Mouse (Mus musculus): ENCODE measurements at regions not wholly inside any gene's neighbourhood (a gene's known extent, or its start where the extent isn't known, plus 50 kb on each side); places are given as distances from the start of the nearest gene placed in this dataset.
A peak's percentile ranks its signal among the peaks of the same experiment; 100 is the strongest.

DNA sequence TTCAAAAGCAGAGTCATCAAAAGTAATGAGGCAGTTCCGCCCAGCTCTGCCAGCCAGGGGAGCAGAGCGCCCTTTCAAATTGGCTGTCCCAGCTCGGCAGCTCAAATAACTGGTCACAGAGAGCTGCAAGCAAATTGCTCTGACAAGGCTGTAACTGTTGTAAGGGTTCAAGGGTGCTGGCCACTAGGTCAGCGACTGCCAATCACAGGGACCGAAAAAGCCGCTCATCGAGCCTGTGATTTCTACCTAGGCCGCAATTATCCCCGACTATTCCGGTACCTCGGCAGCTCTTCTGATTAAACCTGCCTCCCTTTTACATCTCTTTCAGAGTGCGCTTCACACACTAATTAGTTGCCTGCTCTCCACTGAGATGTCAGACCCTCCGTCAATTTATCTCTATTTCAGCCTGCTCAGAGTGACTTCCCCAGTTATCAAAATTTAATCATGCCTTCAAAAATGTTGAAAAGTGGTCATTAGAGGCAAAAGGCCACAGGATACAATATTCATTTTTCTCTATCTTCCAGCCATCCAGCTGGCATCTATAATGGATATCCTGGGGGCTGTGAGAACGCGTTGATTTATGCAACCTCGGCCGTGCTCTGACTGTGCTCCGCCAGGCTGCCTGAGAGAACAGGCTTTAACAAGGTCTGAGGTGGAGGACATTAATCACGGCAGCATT lies 606.7 kb downstream of the Psat1 start:
- H3K27ac ChIP-seq (ENCODE audit: low read depth, low read length) = no peak overlapping the region
- H3K9ac ChIP-seq = no peak overlapping the region

DNA sequence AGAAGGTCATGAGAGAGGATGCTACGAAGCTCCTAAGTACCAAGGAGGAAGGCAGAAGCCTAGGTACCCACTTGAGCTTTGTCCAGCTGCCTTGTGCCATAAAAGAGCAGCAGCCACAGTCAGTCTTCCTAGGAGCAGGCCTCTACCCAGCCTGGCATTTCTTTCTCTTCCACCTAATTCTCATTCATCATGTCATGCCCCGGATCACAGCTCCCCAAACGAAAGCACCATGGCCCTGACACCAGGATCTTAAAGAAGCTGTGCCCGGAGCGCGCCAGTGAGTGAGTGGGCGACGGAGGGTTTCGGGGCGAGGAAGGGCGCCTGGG lies 607.2 kb downstream of the Psat1 start:
- Histone ChIP-seq H3K27me3 (ENCODE audit: insufficient read depth, low read length) (no peaks in the 10 kb centered on the region; the same call in 1 of the 2 replicates), H3K4me2 (ENCODE audit: low read depth) (peak overlapping the region; percentile 37), H3K4me3 (ENCODE audit: low read depth, low read length) (no peak overlapping the region), H3K9ac (no peak overlapping the region), H3K4me1 (ENCODE audit: insufficient read depth) (0 out of 2 replicates have a peak, but pooled peaks cover 10% of the 10 kb centered on the region), H3K27ac (ENCODE audit: low read depth, low read length) (no peak overlapping the region), H3K36me3 (ENCODE audit: insufficient read depth) (no peaks in the 10 kb centered on the region), H3K9me3 (ENCODE audit: low read length) (no peaks in the 10 kb centered on the region)
- ATAC-seq (no peak; the same call in 1 of the 2 replicates), DNase-seq (peak; percentile 26)
- TF ChIP-seq CTCF (IDR thresholded peaks at IDR 0.05; ENCODE audit: low read depth) = no peak
- WGBS = 25% methylated on average over 11 of the region's 11 CpGs

More for the DNA sequence above, 606.7 kb downstream of the Psat1 start:
- DNase-seq (peak; percentile 45), ATAC-seq (peak; percentile 78)
- 18% methylated on average over 19 of the region's 19 CpGs for WGBS
- Histone ChIP-seq H3K36me3 (ENCODE audit: insufficient read depth) (no peaks in the 10 kb centered on the region), H3K4me1 (ENCODE audit: insufficient read depth) (0 out of 2 replicates have a peak, but pooled peaks cover 10% of the 10 kb centered on the region), H3K27me3 (ENCODE audit: insufficient read depth, low read length) (no peaks in the 10 kb centered on the region; the same call in 1 of the 2 replicates), H3K4me2 (ENCODE audit: low read depth) (peak overlapping the region; percentile 37), H3K4me3 (ENCODE audit: low read depth, low read length) (no peak overlapping the region), H3K9me3 (ENCODE audit: low read length) (no peaks in the 10 kb centered on the region)
- TF ChIP-seq CTCF (IDR thresholded peaks at IDR 0.05; ENCODE audit: low read depth) = no peak

DNA sequence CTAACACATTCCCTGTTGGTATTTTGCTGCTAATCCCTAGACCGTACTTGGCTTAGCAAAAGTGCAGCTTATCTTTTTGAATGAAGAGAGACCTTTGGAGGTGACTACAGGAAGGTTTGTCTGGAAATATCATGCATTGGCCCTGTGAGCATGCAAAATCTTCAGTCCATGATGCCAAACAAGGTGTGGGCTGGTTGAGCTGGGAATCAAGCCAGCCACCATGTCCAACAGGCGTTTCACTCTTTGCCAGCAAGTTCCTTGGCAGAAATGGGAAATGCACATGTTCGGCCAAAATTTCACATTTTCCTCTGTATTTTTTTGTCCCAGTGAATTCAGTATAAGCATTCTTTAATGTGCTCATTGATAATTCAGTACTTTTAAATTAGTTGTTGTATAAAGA lies 617.0 kb downstream of the Psat1 start:
- DNase-seq = peak; percentile 10
- 63% methylated on average over 3 of the region's 3 CpGs for WGBS
- Histone ChIP-seq H3K27me3 (ENCODE audit: insufficient read depth, low read length) (0 out of 2 replicates have a peak, but pooled peaks cover 4% of the 10 kb centered on the region), H3K36me3 (ENCODE audit: insufficient read depth) (no peaks in the 10 kb centered on the region), H3K4me3 (ENCODE audit: low read depth, low read length) (no peak overlapping the region), H3K9ac (no peak overlapping the region), H3K27ac (ENCODE audit: low read depth, low read length) (no peak overlapping the region), H3K4me2 (ENCODE audit: low read depth) (no peak overlapping the region), H3K4me1 (ENCODE audit: insufficient read depth) (no peaks in the 10 kb centered on the region), H3K9me3 (ENCODE audit: low read length) (no peaks in the 10 kb centered on the region)
- TF ChIP-seq CTCF (IDR thresholded peaks at IDR 0.05; ENCODE audit: low read depth) = no peak
- ATAC-seq = no peak

DNA sequence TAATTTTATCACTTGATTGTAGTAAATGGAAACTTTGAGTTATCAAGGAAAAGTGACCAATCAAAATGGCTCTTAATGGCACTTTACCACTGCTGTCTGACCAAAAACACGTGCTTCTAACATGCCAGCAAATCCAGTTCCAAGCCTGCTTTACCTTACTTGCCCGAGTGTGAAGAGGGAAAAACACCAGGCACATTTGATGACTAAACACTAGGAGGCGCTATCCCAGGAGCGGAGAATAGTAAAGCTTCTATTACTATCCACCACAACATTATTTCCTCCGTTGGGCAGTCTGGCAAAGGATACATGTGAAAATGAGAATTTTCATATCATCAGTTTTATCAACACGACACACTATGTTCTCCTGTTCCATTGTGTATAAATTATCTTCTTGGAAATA lies 647.7 kb downstream of the Psat1 start:
- Histone ChIP-seq H3K27ac (ENCODE audit: low read depth, low read length) (no peak overlapping the region), H3K9me3 (ENCODE audit: low read length) (no peaks in the 10 kb centered on the region), H3K9ac (no peak overlapping the region), H3K27me3 (ENCODE audit: insufficient read depth, low read length) (no peaks in the 10 kb centered on the region), H3K36me3 (ENCODE audit: insufficient read depth) (no peaks in the 10 kb centered on the region), H3K4me2 (ENCODE audit: low read depth) (no peak overlapping the region), H3K4me1 (ENCODE audit: insufficient read depth) (no peaks in the 10 kb centered on the region), H3K4me3 (ENCODE audit: low read depth, low read length) (no peak overlapping the region)
- ATAC-seq (no peak), DNase-seq (no peak)
- peak; percentile 48 for TF ChIP-seq CTCF (IDR thresholded peaks at IDR 0.05; ENCODE audit: low read depth)
- WGBS = 43% methylated on average over 6 of the region's 6 CpGs

DNA sequence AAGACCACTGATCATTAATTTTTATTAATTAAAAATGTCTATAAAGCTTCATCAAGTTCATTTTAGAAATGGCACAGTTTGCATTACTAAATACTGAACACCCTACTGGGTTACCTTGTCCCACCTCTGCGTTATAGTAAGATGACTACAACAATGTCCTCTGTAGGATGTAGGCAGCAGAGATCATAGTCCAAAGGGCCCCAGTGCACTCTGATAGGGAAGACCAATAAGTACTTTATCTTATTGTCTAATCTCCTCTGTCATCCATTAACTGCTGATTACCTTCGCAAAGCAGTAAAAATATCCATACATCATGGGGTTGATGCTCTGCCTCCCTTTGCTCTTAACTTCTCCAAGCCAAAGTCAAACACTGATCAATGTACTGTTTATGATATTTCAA lies 662.1 kb downstream of the Psat1 start:
- Histone ChIP-seq H3K27ac (ENCODE audit: low read depth, low read length) (no peak overlapping the region), H3K36me3 (ENCODE audit: insufficient read depth) (no peaks in the 10 kb centered on the region), H3K27me3 (ENCODE audit: insufficient read depth, low read length) (no peaks in the 10 kb centered on the region), H3K9ac (no peak overlapping the region), H3K9me3 (ENCODE audit: low read length) (no peaks in the 10 kb centered on the region), H3K4me2 (ENCODE audit: low read depth) (no peak overlapping the region), H3K4me1 (ENCODE audit: insufficient read depth) (no peaks in the 10 kb centered on the region), H3K4me3 (ENCODE audit: low read depth, low read length) (no peak overlapping the region)
- no peak for TF ChIP-seq CTCF (IDR thresholded peaks at IDR 0.05; ENCODE audit: low read depth)
- DNase-seq (no peak), ATAC-seq (no peak)
- WGBS = 96% methylated on average over 2 of the region's 2 CpGs

DNA sequence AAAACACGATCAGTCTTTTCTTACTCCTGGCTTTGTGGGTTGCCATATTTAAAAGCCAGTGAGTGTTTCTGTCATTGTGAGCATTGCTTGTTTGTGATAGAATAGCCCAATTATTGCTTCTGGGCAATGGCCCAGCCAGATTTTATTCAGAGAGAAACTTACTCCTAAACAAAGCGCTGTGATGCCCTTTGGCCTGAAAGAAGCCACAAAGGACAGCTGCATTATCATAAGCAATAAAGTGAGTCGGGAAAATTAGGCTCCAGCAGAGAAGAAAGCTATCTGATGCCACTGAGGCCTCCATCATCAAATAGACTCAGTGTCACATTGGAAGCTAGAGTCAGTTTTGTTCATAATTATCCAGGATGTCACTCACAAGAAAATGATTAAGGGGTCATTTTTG lies 644.9 kb upstream of the Tle4 start:
- WGBS = 17% methylated on average over 3 of the region's 3 CpGs
- Histone ChIP-seq H3K4me1 (ENCODE audit: insufficient read depth) (no peaks in the 10 kb centered on the region), H3K9ac (no peak overlapping the region), H3K36me3 (ENCODE audit: insufficient read depth) (no peaks in the 10 kb centered on the region), H3K4me3 (ENCODE audit: low read depth, low read length) (no peak overlapping the region), H3K27me3 (ENCODE audit: insufficient read depth, low read length) (no peaks in the 10 kb centered on the region), H3K27ac (ENCODE audit: low read depth, low read length) (no peak overlapping the region), H3K9me3 (ENCODE audit: low read length) (no peaks in the 10 kb centered on the region), H3K4me2 (ENCODE audit: low read depth) (no peak overlapping the region)
- ATAC-seq (no peak), DNase-seq (no peak)
- no peak for TF ChIP-seq CTCF (IDR thresholded peaks at IDR 0.05; ENCODE audit: low read depth)

DNA sequence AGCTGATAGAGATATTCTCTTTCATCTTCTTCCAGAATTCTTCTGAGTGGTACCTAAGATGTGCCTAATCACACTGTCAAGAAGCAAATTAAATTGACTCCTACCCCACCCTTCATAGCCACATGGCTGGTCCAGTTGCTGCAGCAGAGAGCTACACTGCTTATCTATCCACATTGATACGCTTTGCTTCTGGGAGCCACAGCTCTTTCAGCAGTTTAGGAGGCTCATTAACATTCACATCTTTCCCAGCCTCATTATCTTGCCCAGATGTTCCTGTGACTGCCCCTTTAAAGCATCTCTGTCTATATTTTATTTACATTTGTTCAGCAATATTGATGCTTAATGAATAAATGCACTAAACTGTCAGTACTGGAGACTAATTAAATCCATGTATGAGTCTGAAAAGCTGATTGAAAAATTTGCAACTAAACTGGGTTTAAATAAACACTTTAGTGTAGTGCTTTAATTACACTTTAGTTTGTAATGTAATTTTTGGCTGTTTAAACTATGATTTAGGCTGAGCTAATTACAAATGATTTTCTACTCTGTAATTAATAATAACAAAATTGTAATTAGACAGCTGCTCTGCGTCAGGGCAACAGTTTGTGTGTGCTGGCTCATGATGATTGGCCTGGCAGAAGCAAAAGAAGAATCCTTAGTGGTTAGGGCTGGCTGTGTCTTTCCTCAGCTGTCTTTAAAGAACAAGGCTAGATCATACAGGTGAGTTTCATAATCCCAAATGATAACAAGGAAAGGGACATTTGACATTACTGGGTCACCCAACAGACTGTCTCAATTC lies 632.5 kb upstream of the Tle4 start:
- H3K4me2 ChIP-seq (ENCODE audit: low read depth) = no peak overlapping the region
- H3K27me3 ChIP-seq (ENCODE audit: insufficient read depth, low read length) = no peaks in the 10 kb centered on the region
- TF ChIP-seq CTCF (IDR thresholded peaks at IDR 0.05; ENCODE audit: low read depth) = no peak
- H3K4me1 ChIP-seq (ENCODE audit: insufficient read depth) = no peaks in the 10 kb centered on the region
- H3K27ac ChIP-seq (ENCODE audit: low read depth, low read length) = no peak overlapping the region
- H3K36me3 ChIP-seq (ENCODE audit: insufficient read depth) = no peaks in the 10 kb centered on the region
- no peak overlapping the region for H3K9ac ChIP-seq
- ATAC-seq (peak; percentile 73), DNase-seq (peak; percentile 38)
- 21% methylated on average over 2 of the region's 2 CpGs for WGBS
- no peak overlapping the region for H3K4me3 ChIP-seq (ENCODE audit: low read depth, low read length)
- 0 out of 2 replicates have a peak, but pooled peaks cover 4% of the 10 kb centered on the region for H3K9me3 ChIP-seq (ENCODE audit: low read length)
